Mouse (Mus musculus): ENCODE measurements around the gene Elf4. TPM values are rescaled to one million over a fixed set of nuclear protein-coding genes. Genes with fewer than 3 reads are reported as not detected.

The Elf4 gene
- polyA plus RNA-seq, 1 experiment, result 30.6 TPM

GRCm38 (mm10) chrX:48409611-48410387 lies 53.1 kb downstream of the Elf4 start:
- Histone ChIP-seq H3K4me3 (ENCODE audit: insufficient read depth, low read length) (peak overlapping the region; percentile 27; the same call in 1 of the 2 replicates), H3K4me1 (ENCODE audit: control insufficient read depth, insufficient read depth, low read length) (0 out of 2 replicates have a peak, but pooled peaks cover 5% of the 10 kb centered on the region), H3K27ac (ENCODE audit: insufficient read depth, low read length) (peak overlapping the region; percentile 55)
- 0 out of 2 replicates have a peak, but pooled peaks have one; percentile 17 for TF ChIP-seq POLR2A (IDR thresholded peaks at IDR 0.05; ENCODE audit: low read depth, low read length)
- peak; percentile 56 for TF ChIP-seq CTCF (IDR thresholded peaks at IDR 0.05; ENCODE audit: borderline replicate concordance, insufficient read depth, low read length)

- H3K27ac ChIP-seq (ENCODE audit: insufficient read depth, low read length), result peak overlapping the region; percentile 44
These were observed 57.8 kb downstream of the Elf4 start for GRCm38 (mm10) chrX:48405141-48405540.

GRCm38 (mm10) chrX:48399994-48400393 lies 62.9 kb downstream of the Elf4 start:
- Histone ChIP-seq H3K27ac (ENCODE audit: insufficient read depth, low read length) (no peak overlapping the region), H3K4me1 (ENCODE audit: control insufficient read depth, insufficient read depth, low read length) (no peaks in the 10 kb centered on the region), H3K4me3 (ENCODE audit: insufficient read depth, low read length) (no peak overlapping the region)
- no peak for TF ChIP-seq CTCF (IDR thresholded peaks at IDR 0.05; ENCODE audit: borderline replicate concordance, insufficient read depth, low read length)
- TF ChIP-seq POLR2A (IDR thresholded peaks at IDR 0.05; ENCODE audit: low read depth, low read length), result no peak

More at GRCm38 (mm10) chrX:48405141-48405540, 57.8 kb downstream of the Elf4 start:
- no peak overlapping the region for H3K4me3 ChIP-seq (ENCODE audit: insufficient read depth, low read length)
- H3K4me1 ChIP-seq (ENCODE audit: control insufficient read depth, insufficient read depth, low read length), result 0 out of 2 replicates have a peak, but pooled peaks cover 5% of the 10 kb centered on the region
- TF ChIP-seq CTCF (IDR thresholded peaks at IDR 0.05; ENCODE audit: borderline replicate concordance, insufficient read depth, low read length) (no peak), POLR2A (IDR thresholded peaks at IDR 0.05; ENCODE audit: low read depth, low read length) (no peak)

- Histone ChIP-seq H3K4me3 (ENCODE audit: insufficient read depth, low read length) (no peak overlapping the region), H3K27ac (ENCODE audit: insufficient read depth, low read length) (no peak overlapping the region), H3K4me1 (ENCODE audit: control insufficient read depth, insufficient read depth, low read length) (no peaks in the 10 kb centered on the region)
- TF ChIP-seq CTCF (IDR thresholded peaks at IDR 0.05; ENCODE audit: borderline replicate concordance, insufficient read depth, low read length) (no peak), POLR2A (IDR thresholded peaks at IDR 0.05; ENCODE audit: low read depth, low read length) (no peak)
These were observed 73.6 kb downstream of the Elf4 start for GRCm38 (mm10) chrX:48389380-48389779.

GRCm38 (mm10) chrX:48385927-48386326 lies 77.0 kb downstream of the Elf4 start:
- Histone ChIP-seq H3K27ac (ENCODE audit: insufficient read depth, low read length) (no peak overlapping the region), H3K4me3 (ENCODE audit: insufficient read depth, low read length) (no peak overlapping the region), H3K4me1 (ENCODE audit: control insufficient read depth, insufficient read depth, low read length) (no peaks in the 10 kb centered on the region)
- no peak for TF ChIP-seq POLR2A (IDR thresholded peaks at IDR 0.05; ENCODE audit: low read depth, low read length)
- TF ChIP-seq CTCF (IDR thresholded peaks at IDR 0.05; ENCODE audit: borderline replicate concordance, insufficient read depth, low read length), result no peak

- H3K27ac ChIP-seq (ENCODE audit: insufficient read depth, low read length), result no peak overlapping the region
- TF ChIP-seq POLR2A (IDR thresholded peaks at IDR 0.05; ENCODE audit: low read depth, low read length) (no peak), CTCF (IDR thresholded peaks at IDR 0.05; ENCODE audit: borderline replicate concordance, insufficient read depth, low read length) (0 out of 2 replicates have a peak, but pooled peaks have one; percentile 19)
- no peak overlapping the region for H3K4me3 ChIP-seq (ENCODE audit: insufficient read depth, low read length)
- no peaks in the 10 kb centered on the region for H3K4me1 ChIP-seq (ENCODE audit: control insufficient read depth, insufficient read depth, low read length)
These were observed 79.3 kb downstream of the Elf4 start for GRCm38 (mm10) chrX:48383643-48384042.

GRCm38 (mm10) chrX:48367841-48368240 lies 95.1 kb downstream of the Elf4 start:
- no peak overlapping the region for H3K27ac ChIP-seq (ENCODE audit: insufficient read depth, low read length)
- TF ChIP-seq CTCF (IDR thresholded peaks at IDR 0.05; ENCODE audit: borderline replicate concordance, insufficient read depth, low read length), result no peak
- no peak for TF ChIP-seq POLR2A (IDR thresholded peaks at IDR 0.05; ENCODE audit: low read depth, low read length)

GRCm38 (mm10) chrX:48365836-48366577 lies 96.9 kb downstream of the Elf4 start:
- no peak overlapping the region for H3K4me3 ChIP-seq (ENCODE audit: insufficient read depth, low read length)
- TF ChIP-seq POLR2A (IDR thresholded peaks at IDR 0.05; ENCODE audit: low read depth, low read length), result no peak
- TF ChIP-seq CTCF (IDR thresholded peaks at IDR 0.05; ENCODE audit: borderline replicate concordance, insufficient read depth, low read length), result no peak
- H3K27ac ChIP-seq (ENCODE audit: insufficient read depth, low read length), result no peak overlapping the region
- no peaks in the 10 kb centered on the region for H3K4me1 ChIP-seq (ENCODE audit: control insufficient read depth, insufficient read depth, low read length)

More at GRCm38 (mm10) chrX:48367841-48368240, 95.1 kb downstream of the Elf4 start:
- Histone ChIP-seq H3K4me3 (ENCODE audit: insufficient read depth, low read length) (no peak overlapping the region), H3K4me1 (ENCODE audit: control insufficient read depth, insufficient read depth, low read length) (no peaks in the 10 kb centered on the region)

Other genes with a start within 250 kb of the Elf4 start
- gene Utp14a, start 206.3 kb downstream of the Elf4 start, polyA plus RNA-seq (2011; ENCODE audit: insufficient read length, low read depth, missing spikeins), result 26.9 and 29.3 TPM in 2 replicates
- gene Bcorl1, start 121.8 kb downstream of the Elf4 start, polyA plus RNA-seq (2011; ENCODE audit: insufficient read length, low read depth, missing spikeins), result 9.2 and 9.7 TPM in 2 replicates
- 32.0 and 33.7 TPM in 2 replicates for gene Aifm1, start 50.4 kb upstream of the Elf4 start, polyA plus RNA-seq (2011; ENCODE audit: insufficient read length, low read depth, missing spikeins)
- gene Rab33a, start 56.2 kb upstream of the Elf4 start, polyA plus RNA-seq (2011; ENCODE audit: insufficient read length, low read depth, missing spikeins), result 1.1 TPM in 1 of 2 replicates, not detected in the other
- gene Zfp280c, start 131.4 kb upstream of the Elf4 start, polyA plus RNA-seq (2011; ENCODE audit: insufficient read length, low read depth, missing spikeins), result 22.1 and 29.3 TPM in 2 replicates
- gene Slc25a14, start 160.3 kb upstream of the Elf4 start, polyA plus RNA-seq (2011; ENCODE audit: insufficient read length, low read depth, missing spikeins), result 7.7 and 8.6 TPM in 2 replicates
- gene Gpr119, start 211.3 kb upstream of the Elf4 start, polyA plus RNA-seq (2011; ENCODE audit: insufficient read length, low read depth, missing spikeins), result not detected in 2 replicates
- 7.5 and 9.1 TPM in 2 replicates for gene Rbmx2, start 231.9 kb upstream of the Elf4 start, polyA plus RNA-seq (2011; ENCODE audit: insufficient read length, low read depth, missing spikeins)

Data from embryonic fibroblast, embryonic 13.5 days (primary cell).